Mouse (Mus musculus) midbrain, postnatal 0 days (tissue): ENCODE data around the gene Pin1rt1. TPM values are rescaled to one million over a fixed set of nuclear protein-coding genes. Genes with fewer than 3 reads are reported as not detected.

Experiments used
- ATAC-seq: fragments of 200-750 bp; cut with Nextera tagmentation; 2 replicates; pipeline ENCODE4 v1.8.0; 2017; ENCODE audit warnings: moderate number of reproducible peaks, mild to moderate bottlenecking, moderate TSS enrichment, moderate library complexity; ENCODE audit not compliant: low FRiP score
- DNase-seq: peaks from one replicate; pipeline ENCODE4 v3.0.0-alpha.2; 2015; ENCODE audit warnings: low spot score
- H3K27ac ChIP-seq: fragments of 300-500 bp; sonication (generic); 2 replicates; pipeline ENCODE4 v1.5.1; 2014; ENCODE audit warnings: low read depth, mild to moderate bottlenecking, low read length, mixed read lengths
- H3K27me3 ChIP-seq: fragments of 300-500 bp; sonication (generic); 2 replicates; pipeline ENCODE4 v1.6.1; 2014; ENCODE audit warnings: low read length, control low read depth, mixed read lengths; ENCODE audit not compliant: insufficient read depth
- H3K36me3 ChIP-seq: fragments of 300-500 bp; sonication (generic); 2 replicates; pipeline ENCODE4 v1.6.1; 2014; ENCODE audit warnings: low read length, control low read depth, mixed read lengths; ENCODE audit not compliant: insufficient read depth
- H3K4me1 ChIP-seq: fragments of 300-500 bp; sonication (generic); 2 replicates; pipeline ENCODE4 v1.6.1; 2014; ENCODE audit warnings: mild to moderate bottlenecking, control low read depth, antibody characterized with exemption, low read length, mixed read lengths; ENCODE audit not compliant: insufficient read depth
- H3K4me2 ChIP-seq: fragments of 300-500 bp; sonication (generic); 2 replicates; pipeline ENCODE4 v1.6.1; 2014; ENCODE audit warnings: low read depth, mild to moderate bottlenecking, low read length, mixed read lengths; ENCODE audit not compliant: poor library complexity, severe bottlenecking
- H3K4me3 ChIP-seq: fragments of 300-500 bp; sonication (generic); 2 replicates; pipeline ENCODE4 v1.5.1; 2014; ENCODE audit warnings: low read depth, mild to moderate bottlenecking, low read length, moderate library complexity
- H3K9ac ChIP-seq: fragments of 300-500 bp; sonication (generic); replicated peaks from 2 replicates; pipeline ENCODE4 v1.6.1; 2014; ENCODE audit warnings: mild to moderate bottlenecking, low read length, moderate library complexity, mixed read lengths; ENCODE audit not compliant: poor library complexity, severe bottlenecking
- H3K9me3 ChIP-seq: fragments of 300-500 bp; sonication (generic); 2 replicates; pipeline ENCODE4 v1.6.1; 2016; ENCODE audit warnings: low read length, control low read depth
- CTCF ChIP-seq: IDR thresholded peaks from 2 replicates; pipeline ENCODE4 v1.5.1; 2016; ENCODE audit warnings: antibody characterized with exemption, mild to moderate bottlenecking
- WGBS: fragments of 180-500 bp; shearing (Covaris S2); extraction: QIAGEN DNeasy Blood & Tissue Kit; methylation state at CpG from one replicate; pipeline ENCODE4 v1.1.7; 2014; 5-methylcytosine and 5-hydroxymethylcytosine counted together
- polyA plus RNA-seq: library from polyadenylated mRNA; unstranded; fragments of >200 nt; fragmentation: Nextera tagmentation; extraction: Ambion mirVana; gene quantifications from 2 replicates; pipeline ENCODE4 v1.2.1, GENCODE M21; 2015
- total RNA-seq: library from RNA; depleted of rRNA; stranded (reverse); fragments of >200 nt; gene quantifications from 2 replicates; pipeline ENCODE4 v1.2.3, GENCODE M21; 2014

The Pin1rt1 gene
- total and polyA plus RNA-seq, 2 experiments from 2014 or later, result not detected

- Histone ChIP-seq H3K4me3 (no peak overlapping the region), H3K4me2 (no peak overlapping the region), H3K36me3 (peaks cover 8% of the 10 kb centered on the region; the same call in 1 of the 2 replicates), H3K9me3 (no peaks in the 10 kb centered on the region), H3K9ac (no peak overlapping the region), H3K4me1 (no peaks in the 10 kb centered on the region), H3K27me3 (no peaks in the 10 kb centered on the region), H3K27ac (no peak overlapping the region)
- ATAC-seq, result no peak
- DNase-seq, result no peak
- TF ChIP-seq CTCF, result no peak
- 81% methylated on average over 4 of the region's 4 CpGs for WGBS
Measured at GRCm38 (mm10) chr2:104690720-104691119, 25.5 kb downstream of the Pin1rt1 start.

GRCm38 (mm10) chr2:104688724-104689123, 27.5 kb downstream of the Pin1rt1 start:
- 78% methylated on average over 8 of the region's 8 CpGs for WGBS
- no peaks in the 10 kb centered on the region for H3K4me1 ChIP-seq
- H3K27me3 ChIP-seq, result no peaks in the 10 kb centered on the region
- H3K4me3 ChIP-seq, result no peak overlapping the region
- no peak for ATAC-seq
- TF ChIP-seq CTCF, result no peak
- no peak for DNase-seq
- H3K9me3 ChIP-seq, result no peaks in the 10 kb centered on the region
- H3K4me2 ChIP-seq, result no peak overlapping the region
- H3K27ac ChIP-seq, result no peak overlapping the region
- H3K9ac ChIP-seq, result no peak overlapping the region
- H3K36me3 ChIP-seq, result peaks cover 19% of the 10 kb centered on the region

GRCm38 (mm10) chr2:104688321-104688720, 27.9 kb downstream of the Pin1rt1 start:
- H3K27ac ChIP-seq, result no peak overlapping the region
- no peaks in the 10 kb centered on the region for H3K9me3 ChIP-seq
- peaks cover 23% of the 10 kb centered on the region for H3K36me3 ChIP-seq
- H3K9ac ChIP-seq, result no peak overlapping the region
- WGBS, result 88% methylated on average over 3 of the region's 3 CpGs
- no peak overlapping the region for H3K4me3 ChIP-seq
- no peaks in the 10 kb centered on the region for H3K4me1 ChIP-seq
- H3K4me2 ChIP-seq, result no peak overlapping the region
- no peak for ATAC-seq
- TF ChIP-seq CTCF, result no peak
- DNase-seq, result no peak
- no peaks in the 10 kb centered on the region for H3K27me3 ChIP-seq

GRCm38 (mm10) chr2:104687261-104687660, 28.9 kb downstream of the Pin1rt1 start:
- TF ChIP-seq CTCF, result no peak
- WGBS, result 73% methylated on average over 3 of the region's 3 CpGs
- Histone ChIP-seq H3K9ac (no peak overlapping the region), H3K27me3 (no peaks in the 10 kb centered on the region), H3K36me3 (peaks cover 27% of the 10 kb centered on the region), H3K4me3 (no peak overlapping the region), H3K9me3 (no peaks in the 10 kb centered on the region), H3K4me2 (no peak overlapping the region), H3K4me1 (no peaks in the 10 kb centered on the region), H3K27ac (no peak overlapping the region)
- ATAC-seq (no peak), DNase-seq (no peak)

- WGBS, result 6% methylated on average over 13 of the region's 13 CpGs
- Histone ChIP-seq H3K4me3 (no peak overlapping the region), H3K36me3 (peaks cover 43% of the 10 kb centered on the region), H3K27me3 (no peaks in the 10 kb centered on the region), H3K4me1 (no peaks in the 10 kb centered on the region), H3K4me2 (no peak overlapping the region), H3K27ac (no peak overlapping the region), H3K9me3 (no peaks in the 10 kb centered on the region), H3K9ac (no peak overlapping the region)
- peak; percentile 98 for TF ChIP-seq CTCF
- ATAC-seq (peak; percentile 88), DNase-seq (peak; percentile 89)
Measured at GRCm38 (mm10) chr2:104685418-104685817, 30.8 kb downstream of the Pin1rt1 start.

GRCm38 (mm10) chr2:104684771-104685170, 31.4 kb downstream of the Pin1rt1 start:
- no peak overlapping the region for H3K9ac ChIP-seq
- no peaks in the 10 kb centered on the region for H3K27me3 ChIP-seq
- H3K9me3 ChIP-seq, result no peaks in the 10 kb centered on the region
- H3K27ac ChIP-seq, result no peak overlapping the region
- 87% methylated on average over 4 of the region's 4 CpGs for WGBS
- no peak overlapping the region for H3K4me2 ChIP-seq
- peaks cover 43% of the 10 kb centered on the region for H3K36me3 ChIP-seq
- DNase-seq, result no peak
- no peaks in the 10 kb centered on the region for H3K4me1 ChIP-seq
- TF ChIP-seq CTCF, result no peak
- no peak overlapping the region for H3K4me3 ChIP-seq
- ATAC-seq, result no peak
